Mouse (Mus musculus) erythroid progenitor cell, adult 5-6 weeks (primary cell): ENCODE results near the gene Abcc9. TPM values are rescaled to one million over a fixed set of nuclear protein-coding genes. Genes with fewer than 3 reads are reported as not detected.
"Not testable (repeated sequence)": the region's sequence is repeated elsewhere in the genome, so short reads cannot be mapped to it uniquely, and the experiment has no call there.

Experiments used
- ATAC-seq: replicated peaks from 2 replicates; pipeline ENCODE4 v1.8.0; 2016; ENCODE audit warnings: moderate number of reproducible peaks, mild to moderate bottlenecking, moderate TSS enrichment, inconsistent platforms; ENCODE audit not compliant: poor library complexity, low FRiP score, severe bottlenecking
- total RNA-seq, 2 experiments: library from RNA; stranded (forward) in 1 of 2; stranded (reverse) in 1 of 2; fragments of 150-400 nt in 1 of 2; fragments of 186-747, 209-891 nt in 1 of 2; gene quantifications; 2 replicates each; pipeline versions ENCODE4 v1.2.3 to v1.2.4; 2015 to 2017; ENCODE audit warnings: low replicate concordance in 2 of 2

Abcc9 gene
- total RNA-seq, 2 experiments from 2014 or later: not detected

DNA sequence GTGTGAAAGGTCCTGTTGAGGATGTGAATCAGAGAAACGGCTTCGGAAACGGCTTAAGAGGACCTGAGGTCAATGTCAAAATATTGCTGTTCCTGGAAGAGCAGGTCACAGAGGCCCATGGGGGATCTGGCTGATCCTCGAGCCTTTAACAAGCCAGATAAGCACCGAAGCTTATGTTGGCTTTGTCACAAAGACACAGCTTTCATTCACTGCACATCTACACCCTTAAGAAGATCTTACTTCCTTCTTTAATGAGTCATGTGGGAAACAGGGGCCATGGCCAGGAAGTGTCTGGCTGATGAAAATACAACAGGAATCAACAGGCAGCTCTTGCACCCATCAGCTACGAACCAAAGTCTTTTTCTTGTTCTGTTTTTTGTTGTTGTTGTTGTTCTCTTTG, 6.3 kb upstream of the Abcc9 start:
- ATAC-seq: no peak

DNA sequence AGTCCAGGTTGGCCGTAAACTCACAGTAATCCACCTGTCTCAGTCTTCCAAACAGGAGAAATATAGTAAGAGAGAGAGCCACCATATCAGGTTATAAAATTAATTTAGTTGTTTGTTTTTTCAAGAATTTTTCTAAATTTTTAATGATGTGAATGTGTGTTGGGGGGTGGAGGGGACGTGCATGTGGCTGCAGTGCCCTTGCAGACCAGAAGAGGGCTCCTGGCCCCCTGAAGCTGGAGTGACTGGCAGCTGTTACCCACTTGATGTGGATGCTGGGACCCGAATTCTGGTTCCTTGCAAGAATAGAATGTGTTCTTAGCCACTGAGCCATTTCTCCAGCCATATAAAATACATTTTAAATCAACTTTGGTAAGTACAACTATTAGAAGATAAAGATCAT, 4.6 kb upstream of the Abcc9 start:
- no peak for ATAC-seq

DNA sequence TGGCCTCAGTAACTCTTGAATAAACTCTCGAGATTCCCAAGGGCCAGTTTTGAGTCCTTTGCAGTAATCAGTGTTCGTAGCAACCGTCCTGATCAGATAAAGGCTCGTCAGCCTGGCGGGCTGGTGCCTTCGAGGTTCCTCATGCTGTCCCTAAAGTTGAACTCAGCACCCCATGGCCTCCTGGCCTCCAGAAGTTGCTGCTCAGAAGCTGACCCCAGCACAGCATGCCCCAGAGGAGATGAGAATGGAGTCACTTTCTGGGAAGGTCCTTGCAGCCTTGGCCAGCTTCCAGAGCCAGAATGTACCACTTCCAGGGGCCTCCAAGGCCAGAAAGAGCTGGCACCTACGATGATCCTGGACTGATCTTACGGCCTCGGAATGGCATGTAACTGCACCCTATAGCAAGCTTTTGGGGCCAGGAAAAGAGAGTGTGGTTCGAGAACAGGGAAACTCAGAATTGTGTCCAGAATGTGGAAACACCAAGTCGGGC, 1.4 kb upstream of the Abcc9 start:
- no peak for ATAC-seq

DNA sequence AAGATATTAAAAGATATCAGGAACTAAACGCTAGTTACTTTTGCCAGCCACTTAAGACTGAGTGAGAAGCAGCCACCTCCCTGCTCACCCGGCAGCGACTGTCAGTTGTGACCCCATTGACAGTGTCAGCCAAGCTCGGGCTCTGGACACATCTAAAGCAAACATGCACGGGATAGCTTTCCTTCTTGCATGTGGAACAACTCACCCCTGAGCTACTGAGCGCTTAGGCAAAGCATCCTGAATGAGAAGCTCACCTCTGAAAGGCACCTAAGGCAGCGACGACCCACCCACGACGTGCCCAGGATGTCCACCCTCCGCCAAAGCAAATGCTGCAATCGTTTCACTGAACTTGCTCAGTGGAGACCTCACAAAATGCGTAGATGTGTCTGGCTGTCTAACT, 954 bp downstream of the Abcc9 start:
- no peak for ATAC-seq

DNA sequence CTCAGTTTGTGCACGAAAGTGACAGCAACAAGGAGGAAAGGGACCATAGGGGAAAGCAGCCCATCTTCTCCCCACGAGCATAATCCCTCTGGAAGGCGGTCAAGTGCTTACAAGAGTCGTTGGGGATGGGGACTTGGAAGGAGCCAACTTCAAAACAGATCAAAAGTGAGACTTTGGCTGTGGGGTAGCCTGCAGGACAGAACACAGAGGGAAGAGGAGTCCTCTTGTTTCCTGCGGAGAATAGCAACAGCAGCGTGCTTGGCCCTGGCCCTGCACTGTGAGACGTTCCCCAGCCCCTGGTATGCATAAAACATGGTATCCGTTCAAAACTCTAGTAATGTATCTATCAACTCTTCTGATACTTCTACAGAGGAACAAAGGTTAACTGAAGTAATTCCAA, 1.4 kb downstream of the Abcc9 start:
- ATAC-seq: no peak

DNA sequence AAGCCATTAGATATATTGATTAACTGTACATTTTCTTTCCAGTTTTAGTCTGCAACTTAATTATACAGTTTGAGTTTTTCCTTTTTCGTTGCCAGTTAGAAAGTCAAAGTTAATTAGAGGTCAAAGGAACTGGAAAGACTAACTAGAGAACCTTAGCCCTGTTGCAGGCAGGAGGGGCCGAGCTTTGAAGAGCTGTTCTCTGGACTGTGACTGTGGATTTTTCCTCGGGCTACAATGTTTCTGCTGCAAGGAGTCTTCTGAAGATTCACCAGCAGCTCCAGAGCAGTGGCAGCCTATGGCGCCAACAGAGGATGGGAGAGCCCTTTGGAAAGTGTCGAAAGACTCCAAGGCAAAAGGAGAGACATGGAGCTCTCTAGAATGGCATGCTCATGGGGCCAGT, 10.0 kb downstream of the Abcc9 start:
- no peak for ATAC-seq

DNA sequence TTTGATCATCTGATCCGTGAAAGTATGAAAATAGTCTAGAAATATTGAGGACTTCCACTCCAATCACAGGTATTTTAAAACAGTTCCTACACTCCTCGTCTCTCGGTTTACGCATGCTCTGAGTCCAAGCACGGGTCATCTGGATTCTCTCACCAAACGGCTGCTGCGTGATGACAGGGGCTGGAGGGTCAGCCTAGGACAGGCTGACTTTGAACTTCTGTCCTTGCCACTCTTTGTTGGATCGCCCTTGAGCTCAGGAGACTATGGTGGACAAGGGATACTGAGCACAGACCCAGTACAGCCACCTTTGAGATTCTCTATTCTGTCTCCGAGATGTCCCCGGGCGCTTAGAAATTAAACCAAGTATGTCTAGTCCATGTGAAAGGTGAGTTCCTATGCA, 12.4 kb downstream of the Abcc9 start:
- no peak for ATAC-seq

DNA sequence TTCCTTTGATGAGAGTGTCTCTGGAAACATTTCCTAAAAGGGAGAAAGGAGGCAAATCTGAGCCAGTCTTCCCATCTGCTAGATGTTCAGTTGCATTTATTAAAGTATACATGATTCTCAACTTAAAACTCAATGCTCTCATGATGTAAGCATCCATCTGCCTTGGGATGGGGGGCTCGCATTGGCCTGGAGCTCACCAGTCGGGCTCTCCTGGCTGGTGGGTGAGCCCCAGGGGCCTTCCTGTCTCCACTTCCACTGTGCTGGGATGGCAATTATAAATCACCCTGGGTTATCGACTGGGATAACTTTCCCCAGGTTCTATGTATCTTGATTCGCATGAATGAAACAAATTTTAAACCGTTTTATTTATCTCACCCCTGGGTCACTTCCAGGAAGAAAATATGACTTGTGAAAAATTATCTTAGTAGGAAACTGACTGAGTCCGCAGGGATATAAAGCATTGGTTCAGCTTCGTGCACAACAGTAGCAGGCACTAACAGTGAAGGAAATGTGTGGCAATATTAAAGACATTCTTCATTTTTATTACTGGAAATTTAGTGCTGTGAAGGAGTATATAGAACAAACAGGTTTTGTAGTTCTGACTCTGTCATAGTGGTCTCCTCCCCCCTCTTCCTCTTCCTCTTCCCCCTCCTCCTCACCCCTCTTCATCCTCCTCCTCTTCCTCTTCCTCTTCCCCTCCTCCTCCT, 19.0 kb downstream of the Abcc9 start:
- no peak for ATAC-seq

DNA sequence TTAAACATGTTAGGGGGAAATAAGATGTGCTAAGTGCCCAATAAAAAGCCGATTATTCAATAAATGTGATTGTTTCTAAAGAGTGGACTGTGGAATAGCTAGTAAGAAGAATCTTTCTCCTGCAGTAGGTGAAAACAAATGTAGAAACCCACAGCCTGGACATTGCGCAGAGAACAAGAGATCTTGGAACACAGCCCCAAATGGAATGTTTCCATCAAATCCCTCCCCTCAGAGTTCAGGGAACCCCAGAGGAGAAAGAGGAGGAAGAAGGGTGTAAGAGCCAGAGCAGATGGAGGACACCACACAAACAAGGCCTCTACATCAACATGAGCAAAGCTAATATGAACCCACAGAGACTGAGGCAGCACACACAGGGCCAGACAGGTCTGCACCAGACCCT, 32.1 kb downstream of the Abcc9 start:
- ATAC-seq: no peak

DNA sequence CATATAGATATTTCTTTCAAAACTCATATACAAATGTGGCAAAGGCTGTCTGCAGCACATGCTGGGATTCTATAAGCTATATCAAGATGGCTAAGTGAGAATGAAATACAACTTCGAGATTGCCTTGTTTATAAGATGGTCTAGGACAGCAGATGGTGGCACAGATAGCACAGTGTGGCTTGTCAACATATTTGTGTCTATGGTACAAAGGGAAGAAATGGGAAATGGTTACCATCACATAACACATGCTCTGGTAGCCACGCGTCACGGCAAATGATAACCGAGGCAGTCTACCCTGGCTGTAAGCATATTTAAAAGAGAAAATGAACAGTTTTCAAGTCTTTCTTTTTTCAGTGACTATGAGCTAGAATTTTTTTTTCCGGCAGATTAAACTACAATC, 32.8 kb downstream of the Abcc9 start:
- no peak for ATAC-seq

DNA sequence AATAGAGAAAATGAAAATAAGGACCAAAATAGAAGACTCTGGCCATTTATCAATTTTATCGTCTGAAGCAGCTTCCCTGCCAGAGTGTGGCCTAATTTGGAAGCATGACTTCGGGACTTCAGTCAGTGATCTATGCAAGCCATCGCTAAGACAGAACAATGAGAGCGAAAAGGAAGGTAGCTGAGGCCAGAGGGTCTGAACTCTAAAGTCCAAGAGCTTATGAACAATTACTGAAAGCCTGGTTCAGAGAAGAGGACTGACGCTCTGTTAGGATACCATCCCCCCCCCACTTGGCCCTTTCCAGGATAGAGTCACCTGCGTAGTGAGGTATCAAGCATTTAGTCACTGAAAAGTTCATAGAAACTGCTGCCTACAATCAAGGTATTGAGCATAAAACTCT, 33.3 kb downstream of the Abcc9 start:
- ATAC-seq: no peak

DNA sequence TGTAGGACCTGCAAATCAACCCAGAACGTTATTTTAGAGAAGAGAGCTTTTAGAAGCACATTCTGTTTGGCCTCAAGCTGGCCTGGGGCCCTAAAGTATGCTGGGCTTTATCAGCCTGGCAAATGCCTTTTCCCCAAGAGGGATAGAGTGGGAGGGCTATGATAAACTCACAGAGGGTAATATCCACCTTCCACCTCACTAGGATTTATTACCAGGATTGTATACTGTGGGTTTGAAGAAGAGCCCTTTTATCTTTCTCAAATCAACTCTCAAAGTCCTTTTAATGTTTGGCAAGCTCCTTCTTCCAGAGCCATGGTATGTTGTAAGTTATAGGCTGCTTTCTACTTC, 33.7 kb downstream of the Abcc9 start:
- no peak for ATAC-seq

DNA sequence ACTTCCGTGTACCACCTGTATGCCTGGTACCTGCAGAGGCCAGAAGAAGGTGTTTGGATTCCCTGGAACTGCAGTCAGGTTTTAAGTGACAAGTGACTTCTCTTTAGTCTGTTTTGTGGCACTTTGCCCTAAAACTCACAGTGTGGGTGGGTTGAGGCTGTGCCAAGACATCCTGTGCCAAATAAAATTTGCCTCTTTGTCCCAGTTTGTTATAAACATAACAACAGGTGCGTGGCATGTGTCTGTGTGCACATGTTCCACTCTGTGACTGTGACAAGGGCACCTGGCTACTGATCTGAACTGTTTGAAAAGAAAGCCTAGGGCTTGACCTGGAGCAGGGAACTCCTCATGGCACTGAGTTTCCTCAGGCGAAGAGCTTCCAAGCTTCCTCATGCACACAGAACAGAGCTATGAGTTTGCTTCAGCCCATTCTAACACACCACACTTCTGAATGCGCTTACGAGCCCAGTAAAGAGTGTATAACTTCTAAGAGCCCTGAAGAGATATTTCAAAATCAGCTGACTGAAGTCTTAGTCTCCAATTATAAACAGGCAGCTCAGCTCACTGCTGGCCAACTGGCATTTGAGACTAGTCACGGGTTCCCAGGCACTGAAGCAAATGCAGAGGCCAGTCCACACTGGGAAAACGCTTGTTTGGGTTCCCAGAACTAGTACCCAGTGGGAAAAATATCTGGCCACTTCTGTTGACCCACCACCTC, 34.3 kb downstream of the Abcc9 start:
- ATAC-seq: no peak

DNA sequence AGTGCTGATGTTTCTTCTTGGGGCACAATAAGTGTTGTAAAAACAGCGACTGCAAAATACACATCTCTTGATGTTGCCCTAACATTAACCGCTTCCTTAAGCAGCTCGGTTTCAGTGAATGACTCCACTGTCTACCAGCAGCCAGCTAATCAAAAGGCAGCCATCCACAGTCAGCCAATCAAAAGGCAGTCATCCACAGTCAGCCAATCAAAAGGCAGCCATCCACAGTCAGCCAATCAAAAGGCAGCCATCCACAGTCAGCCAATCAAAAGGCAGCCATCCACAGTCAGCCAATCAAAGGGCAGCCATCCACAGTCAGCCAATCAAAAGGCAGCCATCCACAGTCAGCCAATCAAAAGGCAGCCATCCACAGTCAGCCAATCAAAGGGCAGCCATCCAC, 40.1 kb downstream of the Abcc9 start:
- not testable (repeated sequence) for ATAC-seq

DNA sequence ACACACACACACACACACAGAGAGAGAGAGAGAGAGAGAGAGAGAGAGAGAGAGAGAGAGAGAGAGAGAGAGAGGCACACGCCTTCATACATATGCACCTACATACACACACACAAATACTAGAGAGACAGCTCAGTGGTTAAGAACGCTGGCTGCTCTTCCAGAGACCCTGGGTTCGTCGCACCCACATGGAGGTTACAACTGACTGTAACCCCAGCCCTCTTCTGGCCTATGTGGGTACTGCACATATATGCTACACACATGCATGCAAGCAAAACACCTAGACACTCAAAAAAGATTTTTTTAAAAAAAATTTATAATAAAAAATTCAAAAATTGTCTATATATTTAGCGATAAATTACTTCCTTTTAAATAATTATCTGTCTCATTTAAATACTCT, 43.1 kb downstream of the Abcc9 start:
- no peak for ATAC-seq

DNA sequence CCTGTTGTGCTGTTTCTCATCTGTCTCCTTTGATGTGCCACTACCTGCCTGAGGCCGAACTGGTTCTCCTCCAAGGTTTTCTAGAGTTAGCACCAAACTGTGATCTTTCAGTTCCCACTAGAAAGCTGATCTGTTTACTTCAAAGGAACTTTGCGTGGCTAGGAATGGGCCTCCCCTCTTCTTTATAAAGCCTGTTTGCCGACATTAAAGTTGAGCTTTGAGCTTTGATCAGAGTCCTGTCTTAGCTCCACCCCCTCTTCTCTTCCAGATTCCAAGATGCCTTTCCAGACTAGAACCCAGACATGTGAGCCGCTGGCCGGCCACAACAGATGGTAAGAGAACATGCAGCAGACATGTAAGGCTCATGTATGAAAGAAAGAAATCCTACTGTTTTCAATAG, 47.6 kb downstream of the Abcc9 start:
- no peak for ATAC-seq

DNA sequence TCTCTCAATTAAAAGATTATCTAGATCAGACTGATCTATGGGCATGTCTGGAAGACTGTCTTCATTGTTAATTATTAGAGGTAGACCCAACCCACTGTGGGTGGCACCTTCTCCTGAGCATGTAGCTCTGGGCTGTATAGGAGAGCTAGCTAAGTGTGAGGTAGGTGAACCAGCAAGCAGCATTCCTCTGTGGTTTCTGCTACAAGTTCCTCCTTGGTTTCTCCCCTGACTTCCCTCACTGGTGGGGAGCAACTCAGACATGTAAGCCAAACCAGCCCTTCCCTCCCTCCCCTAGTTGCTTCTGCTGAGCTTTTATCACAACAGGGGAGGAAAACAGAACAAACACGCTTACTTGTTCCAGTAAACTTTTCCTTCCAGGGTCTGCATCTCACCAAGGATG, 49.9 kb downstream of the Abcc9 start:
- no peak for ATAC-seq

DNA sequence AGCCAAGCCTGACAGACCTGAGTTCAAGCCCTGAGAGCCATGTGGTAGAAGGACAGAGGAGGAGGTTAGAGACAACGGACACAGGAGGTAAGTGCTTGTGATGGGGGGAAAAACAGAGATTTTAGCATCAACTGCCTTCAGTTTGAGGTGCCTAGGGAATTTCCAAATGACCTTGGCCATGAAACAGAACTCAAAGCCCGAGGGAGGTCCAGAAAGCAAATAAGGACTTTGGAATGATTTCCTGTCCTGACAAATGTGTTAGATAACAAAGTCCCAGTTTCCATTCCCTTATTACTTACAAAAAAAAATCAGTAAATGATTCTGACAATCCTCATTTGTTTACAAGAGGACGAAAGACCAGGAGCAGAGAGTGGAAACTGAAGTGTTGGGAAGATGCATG, 52.8 kb downstream of the Abcc9 start:
- no peak for ATAC-seq

DNA sequence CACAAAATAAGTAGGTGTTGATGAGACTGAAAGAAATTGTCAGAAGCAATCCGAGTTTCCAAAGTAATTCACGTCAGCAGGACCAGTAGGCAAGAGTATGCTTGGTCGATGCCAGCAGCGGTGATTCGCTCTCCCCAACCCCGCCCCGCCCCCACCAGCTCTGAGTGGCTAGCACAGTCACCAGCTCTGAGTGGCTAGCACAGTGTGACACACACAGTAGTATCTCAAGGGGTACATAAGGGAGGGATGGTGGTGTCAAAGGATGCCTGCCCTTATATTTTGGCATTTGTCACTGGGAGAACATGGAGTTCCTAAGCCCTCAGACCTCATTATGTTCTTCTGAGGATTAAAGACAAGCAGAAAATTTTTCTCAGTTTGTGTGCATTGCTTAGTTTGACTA, 56.6 kb downstream of the Abcc9 start:
- ATAC-seq: no peak

DNA sequence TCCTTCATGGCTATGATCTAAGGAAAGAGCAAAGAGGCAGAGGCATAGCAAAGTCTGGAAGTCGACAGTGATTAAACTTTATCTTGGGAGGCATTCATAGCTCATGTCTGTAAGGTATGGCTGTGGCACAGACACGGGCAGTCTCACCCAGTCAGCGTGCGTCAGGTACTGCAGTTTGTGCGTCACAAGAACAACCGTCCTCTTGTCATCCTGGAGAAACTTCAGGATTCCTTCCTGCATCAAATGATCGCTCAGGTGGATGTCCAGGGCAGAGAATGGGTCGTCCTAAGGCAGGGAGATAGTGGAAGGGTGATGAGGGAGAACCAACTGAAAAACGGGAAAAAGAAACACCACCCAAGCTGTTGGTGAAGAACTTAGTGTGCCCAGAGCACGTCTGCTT, 62.8 kb downstream of the Abcc9 start:
- ATAC-seq: 0 out of 2 replicates have a peak, but pooled peaks have one; percentile 39

DNA sequence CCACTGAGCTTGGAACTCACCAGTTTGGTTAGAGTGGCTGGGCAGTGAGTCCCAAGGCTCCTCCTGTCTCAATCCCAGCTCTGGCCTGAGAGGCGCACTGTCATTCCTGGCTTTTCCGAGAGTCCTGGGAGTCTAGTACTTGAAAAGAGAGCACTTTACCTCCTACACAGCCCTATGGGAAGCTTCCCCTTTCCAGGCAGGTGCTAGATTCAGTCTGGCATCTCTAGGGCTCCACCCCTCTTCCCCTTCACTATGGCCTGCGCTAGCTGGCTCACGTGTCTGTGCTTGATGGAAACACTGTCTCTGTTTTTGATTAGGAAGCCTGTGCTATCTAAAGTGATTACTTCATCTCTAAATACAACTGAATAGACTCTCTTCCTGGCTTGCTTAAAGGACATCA, 66.5 kb downstream of the Abcc9 start:
- no peak for ATAC-seq

DNA sequence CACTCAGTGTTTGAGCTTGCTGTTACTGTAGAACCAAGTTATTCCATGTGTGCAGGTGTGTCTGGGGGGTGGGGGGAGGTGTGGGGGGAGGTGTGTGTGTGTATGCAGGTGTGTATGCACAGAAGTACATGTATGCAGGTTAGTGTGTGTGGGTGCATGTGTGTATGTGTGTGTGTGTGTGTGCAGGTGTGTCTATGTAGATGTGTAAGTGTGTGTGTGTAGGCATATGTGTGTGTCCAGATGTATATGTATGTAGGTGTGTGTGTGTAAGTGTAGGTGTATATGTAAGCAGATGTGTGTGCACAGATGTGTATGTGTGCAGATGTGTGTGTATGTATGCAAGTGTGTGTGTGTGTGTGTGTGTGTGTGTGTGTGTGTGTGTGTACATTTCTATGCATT, 66.9 kb downstream of the Abcc9 start:
- ATAC-seq: no peak
